Mouse (Mus musculus) intestine, postnatal 0 days (tissue): ENCODE results near the gene Megf9. TPM values are rescaled to one million over a fixed set of nuclear protein-coding genes. Genes with fewer than 3 reads are reported as not detected.

Experiments used
- ATAC-seq: fragments of 200-750 bp; cut with Nextera tagmentation; 2 replicates; pipeline ENCODE4 v1.8.0; 2017; ENCODE audit warnings: mild to moderate bottlenecking, moderate TSS enrichment, moderate library complexity
- H3K27ac ChIP-seq: fragments of 300-500 bp; sonication (generic); 2 replicates; pipeline ENCODE4 v1.5.1; 2014; ENCODE audit warnings: mild to moderate bottlenecking, low read depth, low read length, moderate library complexity
- H3K27me3 ChIP-seq: fragments of 300-500 bp; sonication (generic); replicated peaks from 2 replicates; pipeline ENCODE4 v1.6.1; 2014; ENCODE audit warnings: low read length, mixed read lengths; ENCODE audit not compliant: control insufficient read depth, insufficient read depth
- H3K36me3 ChIP-seq: fragments of 300-500 bp; sonication (generic); 2 replicates; pipeline ENCODE4 v1.6.1; 2014; ENCODE audit warnings: mild to moderate bottlenecking, moderate library complexity; ENCODE audit not compliant: control insufficient read depth, insufficient read depth
- H3K4me1 ChIP-seq: fragments of 300-500 bp; sonication (generic); replicated peaks from 2 replicates; pipeline ENCODE4 v1.6.1; 2014; ENCODE audit warnings: antibody characterized with exemption, low read length, mixed read lengths; ENCODE audit not compliant: control insufficient read depth, insufficient read depth
- H3K4me2 ChIP-seq: fragments of 300-500 bp; sonication (generic); replicated peaks from 2 replicates; pipeline ENCODE4 v1.6.1; 2014; ENCODE audit warnings: low read depth, mild to moderate bottlenecking, moderate library complexity
- H3K4me3 ChIP-seq: fragments of 300-500 bp; sonication (generic); 2 replicates; pipeline ENCODE4 v1.5.1; 2014; ENCODE audit warnings: low read depth, low read length
- H3K9ac ChIP-seq: fragments of 300-500 bp; sonication (generic); 2 replicates; pipeline ENCODE4 v1.6.1; 2014; ENCODE audit warnings: mild to moderate bottlenecking, low read depth, low read length
- H3K9me3 ChIP-seq: fragments of 300-500 bp; sonication (generic); 2 replicates; pipeline ENCODE4 v1.6.1; 2016; ENCODE audit warnings: mixed run types; ENCODE audit not compliant: control insufficient read depth
- CTCF ChIP-seq: sonication (generic); IDR thresholded peaks from 2 replicates; pipeline ENCODE4 v1.5.1; 2016; ENCODE audit warnings: low read depth, mild to moderate bottlenecking, control low read depth, antibody characterized with exemption, moderate library complexity
- WGBS: fragments of 180-500 bp; shearing (Covaris S2); extraction: QIAGEN DNeasy Blood & Tissue Kit; methylation state at CpG from one replicate; pipeline ENCODE4 v1.1.7; 2014; 5-methylcytosine and 5-hydroxymethylcytosine counted together
- polyA plus RNA-seq: library from polyadenylated mRNA; unstranded; fragments of >200 nt; fragmentation: Nextera tagmentation; extraction: Ambion mirVana; gene quantifications from 2 replicates; pipeline ENCODE4 v1.2.1, GENCODE M21; 2015

Gene Megf9
- polyA plus RNA-seq, 1 experiment from 2014 or later: 3.3 TPM

DNA sequence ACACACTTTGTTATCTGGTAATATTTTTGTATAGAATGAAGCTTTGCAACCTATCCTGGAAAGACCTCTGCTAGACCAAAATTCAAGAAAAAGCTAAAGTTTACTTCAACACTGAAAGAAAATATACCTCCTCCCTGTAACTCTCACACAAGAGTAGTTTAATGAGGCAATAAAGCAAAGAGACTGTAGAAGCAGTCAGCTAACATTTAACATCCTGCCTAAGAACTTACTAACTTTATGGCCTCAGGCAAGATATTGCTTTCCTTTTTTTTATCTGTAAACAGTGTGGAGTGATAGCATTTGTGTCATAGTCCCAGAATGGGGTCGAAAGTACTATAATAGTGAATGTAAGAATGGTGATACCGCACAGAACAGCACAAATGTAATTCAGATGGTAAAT is 45.0 kb downstream of the Megf9 start:
- TF ChIP-seq CTCF: no peak
- Histone ChIP-seq H3K36me3 (no peaks in the 10 kb centered on the region), H3K27ac (no peak overlapping the region), H3K9me3 (no peaks in the 10 kb centered on the region), H3K9ac (no peak overlapping the region), H3K4me1 (no peaks in the 10 kb centered on the region), H3K4me3 (no peak overlapping the region), H3K27me3 (no peaks in the 10 kb centered on the region), H3K4me2 (no peak overlapping the region)
- ATAC-seq: peak; percentile 49; the same call in 1 of the 2 replicates
- 45% methylated on average over 2 of the region's 2 CpGs for WGBS

GRCm38 (mm10) chr4:70488415-70488814 is 46.4 kb downstream of the Megf9 start:
- no peaks in the 10 kb centered on the region for H3K9me3 ChIP-seq
- TF ChIP-seq CTCF: no peak
- no peak overlapping the region for H3K27ac ChIP-seq
- no peak overlapping the region for H3K9ac ChIP-seq
- no peaks in the 10 kb centered on the region for H3K36me3 ChIP-seq
- no peaks in the 10 kb centered on the region for H3K4me1 ChIP-seq
- no peak overlapping the region for H3K4me3 ChIP-seq
- ATAC-seq: no peak
- WGBS: 78% methylated on average over 3 of the region's 3 CpGs
- H3K4me2 ChIP-seq: no peak overlapping the region
- no peaks in the 10 kb centered on the region for H3K27me3 ChIP-seq

DNA sequence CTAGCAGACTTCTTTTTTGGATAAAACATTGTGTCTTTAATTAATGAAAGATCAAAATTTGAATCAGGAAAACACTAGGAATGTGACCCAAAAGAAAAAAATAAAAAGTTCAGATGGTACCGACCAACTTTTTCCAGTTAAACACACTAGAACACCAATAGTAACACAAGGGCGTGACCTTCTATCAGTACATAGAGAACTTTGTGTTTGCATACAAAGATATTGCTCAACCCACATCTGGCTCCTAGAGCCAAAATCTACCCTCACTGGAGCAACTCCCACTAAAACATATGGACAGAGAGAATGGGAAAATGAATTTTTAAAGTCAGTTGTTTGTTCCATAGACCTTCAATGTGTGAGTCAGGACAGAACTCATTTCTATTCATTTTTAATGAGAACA is 50.7 kb downstream of the Megf9 start:
- no peaks in the 10 kb centered on the region; the same call in 1 of the 2 replicates for H3K4me1 ChIP-seq
- H3K27me3 ChIP-seq: no peaks in the 10 kb centered on the region
- ATAC-seq: no peak

DNA sequence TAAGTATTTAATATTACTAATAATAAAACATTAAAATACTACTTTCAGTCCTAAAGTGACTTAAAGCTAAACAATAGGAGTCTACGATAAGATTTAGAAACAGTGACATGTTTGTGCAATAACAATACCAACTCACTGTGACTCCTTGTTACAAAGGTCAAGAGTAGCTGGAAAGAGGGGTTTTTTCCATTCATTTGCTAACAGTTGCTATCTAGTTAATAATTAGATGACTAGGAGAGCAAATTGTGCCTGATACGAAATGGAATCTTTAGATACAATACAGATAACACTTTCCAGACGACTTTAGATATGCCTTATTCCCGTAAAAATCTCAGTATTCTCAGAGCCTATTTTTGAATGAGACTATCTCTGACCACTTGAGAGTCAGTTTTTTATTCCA is 52.9 kb downstream of the Megf9 start:
- no peak for ATAC-seq
- 38% methylated on average over 4 of the region's 4 CpGs for WGBS

More for the DNA sequence above, 50.7 kb downstream of the Megf9 start:
- Histone ChIP-seq H3K36me3 (no peaks in the 10 kb centered on the region), H3K4me3 (no peak overlapping the region), H3K27ac (no peak overlapping the region), H3K4me2 (no peak overlapping the region), H3K9ac (no peak overlapping the region), H3K9me3 (no peaks in the 10 kb centered on the region)
- no peak for TF ChIP-seq CTCF
- WGBS: 46% methylated on average over 2 of the region's 2 CpGs

DNA sequence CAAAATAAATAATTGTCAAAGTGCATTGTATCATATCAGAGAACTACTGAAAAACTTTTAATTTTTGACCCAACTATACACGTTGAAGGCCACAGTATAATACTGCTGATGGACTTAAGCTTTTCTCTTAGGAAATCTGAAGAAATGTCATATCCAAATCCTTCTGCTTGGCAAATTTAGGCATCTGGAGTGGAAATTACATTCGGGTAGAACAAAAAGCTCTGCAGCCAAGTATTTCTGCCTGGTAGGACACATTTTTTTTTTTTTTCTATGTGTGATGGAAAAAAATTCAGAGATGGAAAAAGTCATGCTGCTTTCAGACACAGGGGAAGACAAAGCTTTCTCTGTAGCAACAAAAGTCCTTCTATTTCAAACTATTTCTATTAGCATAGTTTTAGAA is 63.4 kb downstream of the Megf9 start:
- no peaks in the 10 kb centered on the region for H3K9me3 ChIP-seq
- H3K9ac ChIP-seq: no peak overlapping the region
- no peak overlapping the region for H3K4me2 ChIP-seq
- no peaks in the 10 kb centered on the region for H3K36me3 ChIP-seq
- H3K4me1 ChIP-seq: no peaks in the 10 kb centered on the region
- H3K27me3 ChIP-seq: no peaks in the 10 kb centered on the region
- no peak overlapping the region for H3K4me3 ChIP-seq
- no peak overlapping the region for H3K27ac ChIP-seq
- no peak for ATAC-seq
- TF ChIP-seq CTCF: no peak
- WGBS: 83% methylated on average over 2 of the region's 2 CpGs

More for the DNA sequence above, 52.9 kb downstream of the Megf9 start:
- Histone ChIP-seq H3K9ac (no peak overlapping the region), H3K36me3 (no peaks in the 10 kb centered on the region), H3K4me2 (no peak overlapping the region), H3K4me3 (no peak overlapping the region), H3K4me1 (no peaks in the 10 kb centered on the region; the same call in 1 of the 2 replicates), H3K27me3 (no peaks in the 10 kb centered on the region), H3K9me3 (no peaks in the 10 kb centered on the region), H3K27ac (no peak overlapping the region)
- no peak for TF ChIP-seq CTCF

DNA sequence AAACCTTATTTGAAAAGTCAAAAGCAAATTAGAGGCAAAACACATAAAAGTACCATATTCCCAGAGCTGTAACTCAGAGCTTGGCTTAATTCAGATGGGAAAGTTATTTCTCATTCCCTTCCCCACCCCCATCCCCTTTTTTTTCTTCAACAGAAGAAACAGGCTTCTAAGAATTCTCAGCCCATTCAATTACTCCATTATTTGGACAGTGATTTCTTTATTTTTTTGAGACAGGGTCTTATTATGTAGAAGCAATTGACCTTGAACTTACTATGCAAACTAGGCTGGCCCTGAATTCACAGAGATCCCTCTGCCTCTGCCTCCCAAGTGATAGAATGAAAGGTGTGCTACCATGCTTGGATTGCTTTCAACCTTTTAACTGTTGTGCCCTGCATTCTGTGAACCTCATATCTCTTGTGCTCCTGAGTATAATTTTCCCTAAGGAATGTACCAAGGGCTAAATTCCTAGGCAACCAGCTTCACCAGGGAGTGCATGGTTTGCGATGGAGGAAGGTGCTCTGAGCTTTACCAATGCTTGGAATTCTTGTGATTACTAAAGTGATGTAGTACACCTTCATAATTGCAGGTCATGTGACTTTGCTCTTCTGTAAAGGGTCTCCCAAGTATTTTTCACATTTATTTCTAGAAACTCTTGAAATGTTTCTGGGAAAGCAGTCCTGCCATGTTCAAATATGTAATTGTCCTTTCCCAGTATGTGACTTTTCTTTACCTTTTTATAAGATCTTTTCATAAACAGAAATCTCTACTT is 68.7 kb downstream of the Megf9 start:
- no peak for ATAC-seq
- Histone ChIP-seq H3K27ac (no peak overlapping the region), H3K4me2 (no peak overlapping the region), H3K4me3 (no peak overlapping the region), H3K9me3 (no peaks in the 10 kb centered on the region), H3K9ac (no peak overlapping the region), H3K4me1 (no peaks in the 10 kb centered on the region), H3K36me3 (no peaks in the 10 kb centered on the region), H3K27me3 (no peaks in the 10 kb centered on the region)
- 82% methylated on average over 1 of the region's 1 CpGs for WGBS
- no peak for TF ChIP-seq CTCF
